Mouse (Mus musculus) hindbrain, embryonic 11.5 days (tissue): ENCODE data around the gene Enoph1. TPM values are rescaled to one million over a fixed set of nuclear protein-coding genes. Genes with fewer than 3 reads are reported as not detected.

Source experiments
- ATAC-seq: fragments of 200-750 bp; cut with Nextera tagmentation; 2 replicates; pipeline ENCODE4 v1.8.0; 2017; ENCODE audit warnings: mild to moderate bottlenecking, moderate TSS enrichment, moderate library complexity; ENCODE audit not compliant: low FRiP score
- DNase-seq: peaks from one replicate; pipeline ENCODE4 v3.0.0-alpha.2; 2015; ENCODE audit warnings: low spot score
- H3K27ac ChIP-seq: fragments of 300-500 bp; sonication (generic); 2 replicates; pipeline ENCODE4 v1.5.1; 2014; ENCODE audit warnings: mild to moderate bottlenecking, low read depth, low read length
- H3K27me3 ChIP-seq: fragments of 300-500 bp; sonication (generic); 2 replicates; pipeline ENCODE4 v1.6.1; 2014; ENCODE audit warnings: mild to moderate bottlenecking, low read length, moderate library complexity, mixed read lengths; ENCODE audit not compliant: control insufficient read depth, insufficient read depth
- H3K36me3 ChIP-seq: fragments of 300-500 bp; sonication (generic); 2 replicates; pipeline ENCODE4 v1.6.1; 2014; ENCODE audit warnings: mild to moderate bottlenecking, low read length, moderate library complexity, mixed read lengths; ENCODE audit not compliant: control insufficient read depth, insufficient read depth
- H3K4me1 ChIP-seq: fragments of 300-500 bp; sonication (generic); replicated peaks from 2 replicates; pipeline ENCODE4 v1.6.1; 2014; ENCODE audit warnings: low read length, mixed read lengths; ENCODE audit not compliant: control insufficient read depth, insufficient read depth
- H3K4me2 ChIP-seq: fragments of 300-500 bp; sonication (generic); replicated peaks from 2 replicates; pipeline ENCODE4 v1.6.1; 2014; ENCODE audit warnings: mild to moderate bottlenecking, low read depth, low read length
- H3K4me3 ChIP-seq: fragments of 300-500 bp; sonication (generic); 2 replicates; pipeline ENCODE4 v1.5.1; 2014; ENCODE audit warnings: low read depth, low read length
- H3K9ac ChIP-seq: fragments of 300-500 bp; sonication (generic); 2 replicates; pipeline ENCODE4 v1.6.1; 2014; ENCODE audit warnings: low read depth, low read length
- H3K9me3 ChIP-seq: fragments of 300-500 bp; sonication (generic); 2 replicates; pipeline ENCODE4 v1.6.1; 2016; ENCODE audit warnings: low read length; ENCODE audit not compliant: control insufficient read depth
- WGBS: fragments of 180-500 bp; shearing (Covaris S2); extraction: QIAGEN DNeasy Blood & Tissue Kit; methylation state at CpG from one replicate; pipeline ENCODE4 v1.1.7; 2014; 5-methylcytosine and 5-hydroxymethylcytosine counted together
- polyA plus RNA-seq: library from polyadenylated mRNA; unstranded; fragments of >200 nt; fragmentation: Nextera tagmentation; extraction: Ambion mirVana; gene quantifications from 2 replicates; pipeline ENCODE4 v1.2.1, GENCODE M21; 2014

Gene Enoph1
- polyA plus RNA-seq, 1 experiment from 2014 or later: 48.8 TPM

DNA sequence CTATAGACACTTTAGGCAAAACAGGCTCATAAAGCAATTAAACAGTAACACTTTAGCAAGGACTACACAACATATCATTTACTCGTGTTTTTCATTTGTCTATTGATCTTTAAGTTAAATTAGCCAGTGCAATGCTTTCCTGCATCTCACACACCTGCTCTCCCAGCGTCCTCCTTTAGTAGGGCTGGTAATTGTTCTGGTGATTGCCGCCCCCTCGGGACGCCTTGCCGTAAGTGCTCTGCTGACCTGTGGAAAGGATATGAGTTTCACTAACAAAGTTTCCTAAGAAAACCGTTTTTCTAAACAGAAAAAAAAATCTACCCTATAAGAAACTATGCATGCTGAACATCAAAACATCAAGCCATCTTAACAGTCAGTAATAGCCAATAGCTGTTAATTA, 3.8 kb upstream of the Enoph1 start:
- DNase-seq (peak; percentile 25), ATAC-seq (no peak)
- Histone ChIP-seq H3K27me3 (no peaks in the 10 kb centered on the region), H3K9me3 (no peaks in the 10 kb centered on the region), H3K4me2 (no peak overlapping the region), H3K4me1 (peaks cover 2% of the 10 kb centered on the region), H3K4me3 (peak overlapping the region; percentile 16; the same call in 1 of the 2 replicates), H3K9ac (no peak overlapping the region), H3K36me3 (peaks cover 13% of the 10 kb centered on the region; the same call in 1 of the 2 replicates), H3K27ac (no peak overlapping the region)
- WGBS: 64% methylated on average over 7 of the region's 7 CpGs

DNA sequence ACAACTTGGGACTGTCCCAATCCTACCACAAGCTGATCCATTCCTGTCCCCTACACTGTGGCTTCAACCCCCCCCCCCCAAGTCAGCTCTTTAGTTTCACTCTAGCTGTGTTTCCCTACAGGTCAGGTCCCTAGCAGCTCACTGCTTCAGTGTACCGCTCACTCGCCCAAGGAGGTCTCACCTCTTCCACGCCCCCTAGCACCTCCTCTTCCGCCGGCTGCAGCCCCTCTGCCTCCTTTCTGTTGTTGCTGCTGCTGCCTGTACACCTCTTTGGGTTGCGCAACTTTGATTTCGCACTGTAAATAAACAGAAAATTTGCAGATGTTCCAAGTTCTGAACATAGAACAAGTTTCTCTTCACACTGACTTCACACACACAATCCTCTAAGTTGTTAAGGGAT, 3.1 kb upstream of the Enoph1 start:
- Histone ChIP-seq H3K4me1 (peaks cover 2% of the 10 kb centered on the region), H3K9me3 (no peaks in the 10 kb centered on the region), H3K27ac (no peak overlapping the region), H3K9ac (no peak overlapping the region), H3K4me3 (peak overlapping the region; percentile 97), H3K4me2 (peak overlapping the region; percentile 91), H3K36me3 (peaks cover 13% of the 10 kb centered on the region; the same call in 1 of the 2 replicates), H3K27me3 (no peaks in the 10 kb centered on the region)
- 33% methylated on average over 7 of the region's 7 CpGs for WGBS
- DNase-seq: peak; percentile 38
- no peak for ATAC-seq

DNA sequence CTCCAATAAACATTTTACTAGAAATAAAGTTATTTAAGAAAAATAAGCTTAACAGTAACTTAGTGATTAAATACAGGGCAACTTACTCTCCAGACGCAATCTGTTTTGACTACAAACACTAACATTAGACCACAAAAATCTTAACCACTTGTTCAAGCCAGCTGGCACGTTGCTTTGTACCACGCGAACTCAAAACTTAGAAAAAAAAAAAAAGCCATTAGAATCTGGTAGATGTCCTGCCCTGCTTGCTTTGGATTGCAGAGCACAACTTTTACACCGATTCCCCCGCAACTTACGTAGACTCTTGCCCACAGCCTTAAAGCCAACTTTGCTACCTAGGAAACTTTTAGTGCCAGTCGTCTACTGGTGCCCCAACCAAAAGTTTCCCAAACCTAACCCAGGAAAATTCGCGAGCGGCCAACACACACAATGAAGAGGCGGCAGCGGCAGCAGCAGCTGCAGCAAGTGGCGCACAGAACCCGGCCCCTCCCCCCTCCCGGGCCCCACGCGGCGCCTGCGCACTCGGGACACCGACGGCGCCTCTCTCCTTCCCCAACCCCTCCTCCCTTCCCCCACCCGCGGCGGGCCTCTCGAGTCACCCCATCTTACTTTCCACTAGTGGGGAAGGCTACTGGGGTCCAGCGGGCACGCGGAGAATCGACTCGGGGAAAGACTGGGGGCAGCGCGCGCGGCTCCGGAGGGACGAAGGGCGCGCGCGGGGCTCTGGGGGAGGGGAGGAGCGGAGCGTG, 1.6 kb upstream of the Enoph1 start:
- Histone ChIP-seq H3K36me3 (peaks cover 5% of the 10 kb centered on the region; the same call in 1 of the 2 replicates), H3K27ac (peak overlapping the region; percentile 98), H3K27me3 (no peaks in the 10 kb centered on the region), H3K4me3 (peak overlapping the region; percentile 97), H3K4me2 (peak overlapping the region; percentile 91), H3K4me1 (peaks cover 2% of the 10 kb centered on the region), H3K9ac (peak overlapping the region; percentile 100), H3K9me3 (no peaks in the 10 kb centered on the region)
- DNase-seq (peak; percentile 93), ATAC-seq (peak; percentile 42)
- WGBS: under 1% methylated on average over 31 of the region's 45 CpGs

DNA sequence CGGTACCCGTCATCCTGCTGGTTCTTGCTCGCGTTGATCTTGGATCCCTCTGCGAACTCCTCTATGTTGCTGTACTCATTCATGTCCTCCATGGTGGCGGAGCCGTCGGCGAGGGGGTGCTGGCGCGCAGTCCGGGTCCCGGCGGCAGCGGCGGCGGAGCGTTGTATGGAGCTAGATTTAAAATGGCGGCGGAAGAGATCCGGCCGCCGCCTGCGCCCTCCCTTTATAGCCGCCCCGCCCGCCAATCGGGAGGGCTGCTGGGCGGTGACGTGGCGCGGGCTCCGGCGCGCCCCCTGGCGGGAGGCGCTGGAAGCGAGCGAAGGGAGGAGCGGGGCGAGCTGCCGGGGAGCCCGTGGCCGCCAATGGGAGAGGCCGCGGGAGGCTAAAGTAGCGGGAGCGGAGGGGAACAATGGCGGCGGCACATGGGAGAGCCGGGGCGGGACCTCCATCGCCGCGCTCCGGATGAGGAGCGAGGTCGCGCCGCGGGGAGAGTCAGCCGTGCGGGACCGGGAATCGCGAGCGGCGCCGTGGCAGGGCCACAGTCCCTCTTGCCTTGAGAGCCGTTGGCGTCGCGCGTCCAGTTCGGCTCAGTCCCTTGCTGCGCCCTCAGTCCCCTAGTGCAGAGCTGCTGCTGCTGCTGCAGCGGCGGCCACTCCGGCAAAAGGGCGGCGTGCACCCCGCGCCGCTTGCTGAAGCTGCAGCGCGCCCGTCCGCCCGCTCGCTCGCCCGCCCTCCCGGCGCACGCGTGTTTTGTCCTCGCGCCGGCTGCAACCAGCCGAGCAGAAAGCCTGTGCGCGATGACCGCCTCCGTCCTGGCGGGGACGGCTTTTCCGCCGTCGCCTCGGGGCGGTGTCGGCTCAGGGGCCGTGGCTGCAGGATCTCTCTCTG, 827 bp upstream of the Enoph1 start:
- peak; percentile 75 for ATAC-seq

DNA sequence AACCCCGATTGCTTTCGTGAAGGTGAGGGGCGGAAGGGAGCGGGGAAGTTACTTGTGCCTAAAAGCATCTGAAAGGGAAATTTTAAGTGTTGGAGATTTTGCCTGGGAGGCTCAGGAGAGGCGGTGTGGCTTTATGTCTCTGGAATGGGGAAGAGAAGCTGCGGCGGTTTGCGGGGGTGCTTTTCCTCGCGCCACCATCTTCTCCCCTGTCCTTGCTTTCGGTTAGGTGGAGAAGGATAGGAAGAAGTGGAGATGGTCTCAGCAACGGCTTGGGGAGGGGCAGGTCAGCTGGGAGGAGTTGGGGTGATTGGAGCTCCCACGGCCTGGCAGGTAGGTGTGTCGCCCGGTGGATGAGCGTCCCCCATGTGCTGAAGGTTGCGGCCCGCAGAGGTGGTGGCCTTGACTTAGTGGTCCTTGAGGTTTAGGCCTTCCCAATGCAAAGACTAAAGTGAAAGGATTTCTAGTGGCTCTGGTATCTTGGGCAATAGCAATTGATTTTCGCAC, 548 bp downstream of the Enoph1 start:
- DNase-seq: no peak
- peak overlapping the region; percentile 97 for H3K4me3 ChIP-seq
- H3K27me3 ChIP-seq: no peaks in the 10 kb centered on the region
- no peaks in the 10 kb centered on the region; the same call in none of the 2 replicates for H3K4me1 ChIP-seq
- whole genome bisulfite sequencing: 1% methylated on average over 19 of the region's 19 CpGs
- no peaks in the 10 kb centered on the region for H3K9me3 ChIP-seq
- H3K9ac ChIP-seq: peak overlapping the region; percentile 82
- ATAC-seq: no peak
- peaks cover 5% of the 10 kb centered on the region; the same call in 1 of the 2 replicates for H3K36me3 ChIP-seq
- peak overlapping the region; percentile 74 for H3K27ac ChIP-seq
- peak overlapping the region; percentile 66 for H3K4me2 ChIP-seq

More for the DNA sequence above, 827 bp upstream of the Enoph1 start:
- WGBS: under 1% methylated on average over 93 of the region's 113 CpGs
- Histone ChIP-seq H3K4me1 (peaks cover 2% of the 10 kb centered on the region), H3K4me3 (peak overlapping the region; percentile 97), H3K9me3 (no peaks in the 10 kb centered on the region), H3K9ac (peak overlapping the region; percentile 100), H3K27me3 (no peaks in the 10 kb centered on the region), H3K27ac (peak overlapping the region; percentile 98), H3K36me3 (peaks cover 5% of the 10 kb centered on the region; the same call in 1 of the 2 replicates), H3K4me2 (peak overlapping the region; percentile 54)
- peak; percentile 99 for DNase-seq

DNA sequence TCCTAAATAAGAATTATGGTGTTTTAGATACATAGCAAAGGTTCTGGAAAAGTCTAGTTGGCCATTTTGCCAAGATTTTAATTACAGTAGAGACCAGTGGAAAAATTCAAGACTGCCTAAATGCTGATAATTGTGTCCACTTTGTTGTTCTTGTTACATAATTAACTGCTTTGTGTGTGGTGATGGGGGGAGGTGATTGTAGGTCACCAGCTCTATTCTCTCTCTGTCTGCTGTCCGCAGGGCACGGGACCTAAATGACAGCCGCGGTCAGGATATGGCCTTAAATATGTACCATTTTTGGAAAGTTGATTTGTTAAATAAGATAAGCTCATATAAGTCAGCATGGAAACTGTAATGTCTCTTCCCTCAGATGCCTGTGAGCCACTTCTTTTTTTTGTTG, 1.5 kb downstream of the Enoph1 start:
- Histone ChIP-seq H3K36me3 (no peaks in the 10 kb centered on the region), H3K4me1 (no peaks in the 10 kb centered on the region; the same call in none of the 2 replicates), H3K27ac (no peak overlapping the region), H3K9ac (no peak overlapping the region), H3K9me3 (no peaks in the 10 kb centered on the region), H3K27me3 (no peaks in the 10 kb centered on the region), H3K4me3 (no peak overlapping the region), H3K4me2 (no peak overlapping the region)
- ATAC-seq (no peak), DNase-seq (no peak)
- WGBS: 58% methylated on average over 4 of the region's 4 CpGs

DNA sequence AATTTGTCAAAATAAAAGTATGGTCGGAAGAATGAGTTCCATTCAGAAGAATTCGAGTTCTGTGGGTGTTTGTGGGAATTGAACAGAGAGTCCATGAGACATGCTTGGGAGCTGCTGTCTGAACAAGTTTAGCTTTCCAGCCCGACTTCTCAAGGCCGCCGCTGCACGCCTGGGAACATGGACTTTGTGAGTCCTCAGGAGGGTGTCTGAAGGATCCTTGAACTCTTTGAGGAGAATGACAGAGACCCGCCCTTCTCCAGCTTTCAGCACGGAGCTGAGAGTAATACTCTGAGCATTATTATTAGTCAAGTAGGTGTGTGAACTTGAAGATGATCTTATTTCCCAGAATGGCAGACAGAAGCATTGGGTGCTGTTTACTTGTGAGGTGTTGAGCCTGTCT, 2.7 kb downstream of the Enoph1 start:
- WGBS: 95% methylated on average over 8 of the region's 8 CpGs

DNA sequence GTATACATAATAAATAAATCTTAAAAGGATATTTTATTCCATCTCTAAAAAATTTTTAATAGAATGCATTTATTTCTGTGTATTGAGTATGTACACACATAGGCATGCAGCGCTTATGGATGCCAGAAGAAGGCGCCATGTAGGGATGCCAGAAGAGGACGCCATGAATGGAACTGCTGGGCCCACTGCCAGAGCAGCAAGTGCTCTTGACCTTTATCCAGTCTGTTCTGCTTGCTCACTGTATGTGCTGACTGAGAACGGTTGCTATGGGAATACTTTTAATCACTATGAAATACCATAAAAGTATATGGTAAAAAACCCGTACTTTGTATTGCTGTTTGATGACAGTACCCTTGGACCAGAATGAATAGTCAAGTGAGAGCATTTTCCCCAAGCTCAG, 3.6 kb downstream of the Enoph1 start:
- no peak overlapping the region for H3K9ac ChIP-seq
- no peak overlapping the region for H3K4me3 ChIP-seq
- no peaks in the 10 kb centered on the region for H3K27me3 ChIP-seq
- no peaks in the 10 kb centered on the region for H3K9me3 ChIP-seq
- ATAC-seq: no peak
- no peak for DNase-seq
- no peak overlapping the region for H3K27ac ChIP-seq
- no peaks in the 10 kb centered on the region for H3K36me3 ChIP-seq
- WGBS: 92% methylated on average over 5 of the region's 5 CpGs
- H3K4me1 ChIP-seq: peaks cover 2% of the 10 kb centered on the region
- no peak overlapping the region for H3K4me2 ChIP-seq

More for the DNA sequence above, 2.7 kb downstream of the Enoph1 start:
- Histone ChIP-seq H3K36me3 (no peaks in the 10 kb centered on the region), H3K27ac (no peak overlapping the region), H3K27me3 (no peaks in the 10 kb centered on the region), H3K4me3 (no peak overlapping the region), H3K9ac (no peak overlapping the region), H3K9me3 (no peaks in the 10 kb centered on the region), H3K4me1 (peaks cover 2% of the 10 kb centered on the region), H3K4me2 (no peak overlapping the region)
- ATAC-seq (no peak), DNase-seq (no peak)
